8 mouse cellular contexts compared by ENCODE assay signal in genomic region chr2:148535562-148536180, GRCm38 (mm10).
DNase-seq lines count a peak whose midpoint lies in the region; ATAC-seq and TF ChIP-seq lines count a peak whose summit lies in the region.

No protein-coding gene starts in this region.

- H3K27ac ChIP-seq in limb, embryonic 14.5 days (replicated peaks; ENCODE audit: low read depth, low read length): no peak overlapping the region
- H3K27ac ChIP-seq in limb, embryonic 10.5 days: no peak overlapping the region

- H3K4me1 ChIP-seq in limb, embryonic 14.5 days (ENCODE audit: control insufficient read depth, insufficient read depth, low read length): no peaks in the 10 kb centered on the region
- H3K4me1 ChIP-seq in limb, embryonic 10.5 days: 0 out of 2 replicates have a peak, but pooled peaks cover 7% of the 10 kb centered on the region

- H3K4me3 ChIP-seq in limb, embryonic 14.5 days (replicated peaks; ENCODE audit: low read length): no peak overlapping the region
- no peak overlapping the region for H3K4me3 ChIP-seq in limb, embryonic 10.5 days

- CTCF ChIA-PET in Patski (lab: Charles Lee): interaction anchor here (1.0 to 3.3 kb wide), 3 partner anchors 54 to 126 kb away, joined by 3 to 16 read pairs (median 3); partner anchors contain the start of gene Thbd

- WGBS in limb, embryonic 14.5 days: 67% methylated on average over 5 of the region's 5 CpGs
- 67% methylated on average over 5 of the region's 5 CpGs for WGBS in limb, embryonic 10.5 days

- TF ChIP-seq POLR2A in limb, embryonic 14.5 days (IDR thresholded peaks at IDR 0.05; ENCODE audit: borderline replicate concordance, extremely low read depth, insufficient read depth, insufficient read length): no peak

- peak; percentile 25 for DNase-seq in limb, embryonic 14.5 days (ENCODE audit: low spot score)
- no peak for DNase-seq in limb, embryonic 10.5 days (ENCODE audit: low spot score)
- DNase-seq in Patski (ENCODE audit: low read depth, low spot score): no peak
- peak; percentile 35 for DNase-seq in embryo, embryonic 10.5 days (ENCODE audit: low spot score)
- DNase-seq in lung, adult 18-20 months: peak; percentile 65 to 66
- DNase-seq in spleen, postnatal 4 days (ENCODE audit: low spot score in 2 of 2): peak; percentile 33 to 69
- DNase-seq in cerebellum, adult 9-10 months: no peak

- in situ Hi-C loops in Patski (cut with MboI; ENCODE audit: low pct_unique_long_range_greater_than_20kb): no loop called here

- H3K9ac ChIP-seq in limb, embryonic 14.5 days (ENCODE audit: low read depth, low read length, severe bottlenecking): no peak overlapping the region

- H3K36me3 ChIP-seq in limb, embryonic 14.5 days (ENCODE audit: control insufficient read depth, insufficient read depth, low read length): no peaks in the 10 kb centered on the region
- H3K36me3 ChIP-seq in limb, embryonic 10.5 days: no peaks in the 10 kb centered on the region

- no peaks in the 10 kb centered on the region; the same call in 1 of the 2 replicates for H3K27me3 ChIP-seq in limb, embryonic 14.5 days (ENCODE audit: control insufficient read depth, insufficient read depth, low read length)
- no peaks in the 10 kb centered on the region for H3K27me3 ChIP-seq in limb, embryonic 10.5 days (ENCODE audit: low read depth, poor library complexity, severe bottlenecking)
- no peaks in the 10 kb centered on the region for H3K27me3 ChIP-seq in Patski

- no peaks in the 10 kb centered on the region for H3K9me3 ChIP-seq in limb, embryonic 14.5 days (ENCODE audit: control insufficient read depth, low read length)
- H3K9me3 ChIP-seq in limb, embryonic 10.5 days (replicated peaks): no peaks in the 10 kb centered on the region

- POLR2A ChIA-PET in Patski (lab: Charles Lee): no interaction called here

- no peak overlapping the region for H3K4me2 ChIP-seq in limb, embryonic 14.5 days (replicated peaks; ENCODE audit: low read depth, low read length, severe bottlenecking)

- peak; percentile 79 for TF ChIP-seq CTCF in Patski (IDR thresholded peaks at IDR 0.05)

- no peak for ATAC-seq in limb, embryonic 14.5 days (ENCODE audit: low FRiP score, low read depth)
- no peak for ATAC-seq in Patski
- peak; percentile 70 to 82 for ATAC-seq in hematopoietic stem cell, adult 5-6 weeks (replicated peaks in 1 of 2; ENCODE audit: insufficient read depth in 1 of 2, low FRiP score in 2 of 2, low TSS enrichment in 1 of 2, low read depth in 1 of 2, poor library complexity in 2 of 2, severe bottlenecking in 2 of 2)

Comparison
In these comparisons a context has a peak if more than half of its experiments do, and no peak if none do; other contexts are left out.
1. DNase-seq: peak in limb, embryonic 14.5 days (single experiment), embryo, embryonic 10.5 days (single experiment), lung, adult 18-20 months (2 of 2) and spleen, postnatal 4 days (2 of 2); none in limb, embryonic 10.5 days (single experiment), Patski (single experiment) and cerebellum, adult 9-10 months (single experiment).
2. ATAC-seq: peak in hematopoietic stem cell, adult 5-6 weeks (2 of 2); none in limb, embryonic 14.5 days (single experiment) and Patski (single experiment).